Mouse (Mus musculus) cerebellum, adult (tissue): Measurements from ENCODE around the gene Clstn1.

Experiments used
- ATAC-seq: cut with Nextera tagmentation; 2 replicates; pipeline ENCODE4 v1.9.2; 2017; ENCODE audit warnings: mild to moderate bottlenecking, moderate library complexity, mixed read lengths; ENCODE audit not compliant: insufficient number of reproducible peaks, low FRiP score, low TSS enrichment

Gene Clstn1

GRCm38 (mm10) chr4:149564452-149565407 lies 21.5 kb upstream of the Clstn1 start:
- peak; percentile 78 for ATAC-seq

GRCm38 (mm10) chr4:149567432-149568026 lies 18.7 kb upstream of the Clstn1 start:
- no peak for ATAC-seq

- no peak for ATAC-seq
Observed at GRCm38 (mm10) chr4:149568622-149569021, 17.6 kb upstream of the Clstn1 start.

- no peak for ATAC-seq
Observed at GRCm38 (mm10) chr4:149569781-149570497, 16.3 kb upstream of the Clstn1 start.

- no peak for ATAC-seq
Observed at GRCm38 (mm10) chr4:149570498-149570863, 15.8 kb upstream of the Clstn1 start.

- ATAC-seq = no peak
Observed at GRCm38 (mm10) chr4:149571209-149571608, 15.1 kb upstream of the Clstn1 start.

- ATAC-seq = no peak
Observed at GRCm38 (mm10) chr4:149571651-149572149, 14.6 kb upstream of the Clstn1 start.

GRCm38 (mm10) chr4:149572446-149572845 lies 13.8 kb upstream of the Clstn1 start:
- ATAC-seq = no peak

- ATAC-seq = no peak
Observed at GRCm38 (mm10) chr4:149572851-149573250, 13.4 kb upstream of the Clstn1 start.

- ATAC-seq = no peak
Observed at GRCm38 (mm10) chr4:149574391-149574821, 11.9 kb upstream of the Clstn1 start.

- ATAC-seq = no peak
Observed at GRCm38 (mm10) chr4:149576061-149576460, 10.2 kb upstream of the Clstn1 start.

- no peak for ATAC-seq
Observed at GRCm38 (mm10) chr4:149576993-149577548, 9.2 kb upstream of the Clstn1 start.

GRCm38 (mm10) chr4:149578085-149578681 lies 8.1 kb upstream of the Clstn1 start:
- ATAC-seq = no peak

- ATAC-seq = no peak
Observed at GRCm38 (mm10) chr4:149578831-149579230, 7.4 kb upstream of the Clstn1 start.

GRCm38 (mm10) chr4:149585236-149585635 lies 1.0 kb upstream of the Clstn1 start:
- ATAC-seq = no peak

GRCm38 (mm10) chr4:149586783-149587595 lies 721 bp downstream of the Clstn1 start:
- peak; percentile 42 for ATAC-seq

GRCm38 (mm10) chr4:149587596-149588168 lies 1.4 kb downstream of the Clstn1 start:
- ATAC-seq = peak; percentile 21; the same call in 1 of the 2 replicates

- ATAC-seq = no peak
Observed at GRCm38 (mm10) chr4:149590200-149590599, 3.9 kb downstream of the Clstn1 start.

GRCm38 (mm10) chr4:149591486-149591885 lies 5.2 kb downstream of the Clstn1 start:
- no peak for ATAC-seq
